Mouse (Mus musculus) kidney, postnatal 10 days (tissue): ENCODE data around the gene Spr.
A peak's percentile ranks its signal among the peaks of the same experiment; 100 is the strongest.

Experiments used
- DNase-seq: peaks from one replicate; pipeline ENCODE4 v3.0.0; 2021; ENCODE audit warnings: mixed read lengths

Spr gene

DNA sequence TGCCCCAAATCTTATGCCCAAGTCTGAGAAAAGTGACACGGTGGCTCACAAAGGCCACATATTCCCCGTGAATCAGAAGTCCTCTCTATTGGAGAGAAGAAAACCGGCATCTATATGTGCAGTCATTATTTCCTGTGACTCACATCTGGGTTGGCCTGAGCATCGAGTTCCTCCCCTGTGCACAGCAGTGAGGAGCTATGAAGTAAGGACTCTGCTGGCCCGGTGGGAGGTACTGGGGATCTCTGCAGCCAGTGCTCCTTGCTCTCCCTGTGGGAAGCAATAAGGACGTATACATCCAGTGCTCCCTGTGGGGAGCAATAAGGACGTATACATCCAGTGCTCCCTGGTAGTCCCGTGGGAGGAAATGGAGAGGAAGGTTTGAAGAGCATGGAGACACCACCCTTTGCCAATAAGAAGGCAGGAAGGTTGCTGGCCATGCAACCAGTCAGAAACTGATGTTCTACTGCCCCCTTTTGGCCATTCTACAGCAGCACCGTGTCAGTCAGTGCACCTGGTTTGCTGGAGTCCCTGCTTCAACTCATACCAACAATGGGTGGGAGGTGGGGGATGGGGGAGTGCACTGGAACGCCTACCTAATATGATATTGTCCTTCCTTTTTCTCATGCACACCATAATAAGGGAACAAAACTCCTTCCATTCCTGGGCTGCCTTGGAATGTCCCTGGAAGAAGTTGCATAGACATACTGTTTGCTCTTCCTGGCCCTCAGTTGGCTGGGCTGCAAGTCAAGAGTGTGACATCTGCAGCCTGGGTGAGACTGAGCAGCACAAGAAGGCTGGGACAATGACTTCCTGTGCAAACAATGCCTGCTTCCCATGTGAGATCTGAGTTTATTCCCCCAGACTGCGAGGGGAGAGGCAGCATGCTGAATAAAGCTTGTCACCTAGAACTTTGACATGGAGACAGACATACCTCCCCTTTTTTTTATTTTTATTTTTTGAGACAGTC lies 19.7 kb downstream of the Spr start:
- DNase-seq, result peak; percentile 54

DNA sequence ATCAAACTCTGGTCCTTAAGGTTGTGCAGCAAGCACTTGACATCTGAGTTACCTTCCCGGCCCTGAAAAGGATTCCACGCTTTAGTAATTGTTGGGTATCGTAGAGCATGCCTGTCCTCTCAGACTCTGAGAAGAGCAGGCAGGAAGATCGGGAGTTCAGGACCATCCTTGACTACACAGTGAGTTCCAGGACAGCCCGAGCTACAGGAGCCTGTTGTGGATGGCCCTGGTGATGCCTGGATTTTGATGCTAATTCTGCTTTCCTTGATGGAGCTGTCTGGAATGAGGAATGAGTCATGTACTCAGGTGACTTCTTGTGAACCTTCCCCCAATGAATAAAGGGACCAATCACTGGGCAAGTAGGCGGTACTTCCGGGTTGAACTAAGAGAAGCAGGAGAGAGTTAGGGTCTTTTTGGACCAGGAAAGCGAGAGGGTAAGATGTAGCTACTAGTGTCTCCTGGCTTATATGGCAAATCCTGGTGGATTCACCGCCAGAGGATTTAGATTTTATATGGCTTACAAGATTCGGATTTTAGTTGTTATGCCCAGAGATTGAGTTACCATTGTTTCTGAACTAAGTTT lies 32.4 kb downstream of the Spr start:
- DNase-seq, result no peak

DNA sequence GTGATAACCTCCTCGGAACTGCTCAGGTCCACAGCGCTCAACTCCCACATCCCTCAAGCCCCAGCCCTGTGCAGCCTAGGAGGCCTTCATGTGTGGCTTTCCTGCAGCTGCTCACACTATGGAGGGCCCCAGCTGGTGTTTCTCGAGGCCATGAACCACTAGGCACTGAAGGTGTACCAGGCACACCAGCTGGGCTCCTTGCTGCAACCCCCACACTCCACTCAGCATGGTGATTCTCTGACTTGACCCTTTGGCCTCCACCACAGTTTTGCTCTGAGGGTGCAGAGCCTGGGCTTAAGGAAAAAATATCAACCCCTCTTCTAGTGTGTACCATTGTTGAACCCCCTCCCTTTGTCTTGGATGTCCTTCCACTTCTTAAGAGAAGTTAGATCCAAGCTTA lies 34.2 kb downstream of the Spr start:
- DNase-seq, result no peak

- DNase-seq, result peak; percentile 40
Measured at GRCm38 (mm10) chr6:85096441-85096840, 41.1 kb downstream of the Spr start.

DNA sequence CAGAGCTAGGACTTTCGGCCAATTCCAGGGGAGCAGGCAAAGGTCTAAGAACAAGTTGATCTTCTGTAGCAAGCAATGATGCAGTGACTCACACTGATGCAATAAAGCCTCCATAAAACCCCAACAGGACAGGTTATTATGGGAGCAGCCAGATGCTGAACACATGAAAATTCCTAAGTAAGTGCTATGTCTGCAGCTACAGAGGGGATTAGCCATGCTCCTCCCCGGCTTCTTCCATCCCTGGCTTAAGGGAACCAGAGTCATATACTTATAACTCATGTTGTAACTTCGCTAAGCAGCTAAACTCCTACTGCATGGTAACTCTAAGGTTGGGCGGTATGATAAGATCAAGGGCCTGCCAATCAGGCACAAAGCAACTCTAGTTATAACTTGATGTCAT lies 50.1 kb downstream of the Spr start:
- DNase-seq, result no peak

DNA sequence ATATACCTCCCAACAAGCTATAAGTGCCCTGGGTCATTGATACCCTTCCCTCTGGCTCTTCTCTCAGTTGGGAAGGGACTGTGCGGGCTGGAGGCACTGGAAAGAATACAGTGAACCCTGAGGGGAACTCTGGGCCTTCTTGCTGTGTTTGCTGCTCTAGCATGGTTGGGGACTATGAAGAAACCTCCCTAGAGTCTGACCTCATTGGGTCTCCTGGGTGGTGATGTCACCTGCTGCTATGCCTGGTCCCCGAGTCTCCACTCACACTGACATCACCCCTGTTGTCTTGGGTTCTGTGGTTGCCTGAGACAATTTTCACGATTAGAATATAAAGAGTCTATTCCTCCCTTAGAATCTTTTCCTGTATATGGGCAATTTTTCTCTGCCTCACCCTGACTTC lies 50.9 kb downstream of the Spr start:
- no peak for DNase-seq
